Mouse (Mus musculus) spleen, adult 18-20 months (tissue): ENCODE measurements around the gene Gm15737.

Experiments used
- DNase-seq, 2 experiments: peaks; one replicate each; pipeline ENCODE4 v3.0.0; 2022; ENCODE audit warnings: mixed read lengths in 2 of 2

Gene Gm15737

GRCm38 (mm10) chr6:92876121-92876520 lies 7.0 kb downstream of the Gm15737 start:
- DNase-seq: no peak

- no peak for DNase-seq
Measured at GRCm38 (mm10) chr6:92877236-92877635, 8.1 kb downstream of the Gm15737 start.

GRCm38 (mm10) chr6:92878771-92879170 lies 9.6 kb downstream of the Gm15737 start:
- DNase-seq: no peak

- DNase-seq: no peak
Measured at GRCm38 (mm10) chr6:92879700-92880265, 10.6 kb downstream of the Gm15737 start.

- DNase-seq: no peak
Measured at GRCm38 (mm10) chr6:92882446-92882845, 13.3 kb downstream of the Gm15737 start.

- DNase-seq: no peak
Measured at GRCm38 (mm10) chr6:92883131-92883900, 14.2 kb downstream of the Gm15737 start.

- no peak for DNase-seq
Measured at GRCm38 (mm10) chr6:92891535-92891934, 22.4 kb downstream of the Gm15737 start.

- DNase-seq: no peak
Measured at GRCm38 (mm10) chr6:92904037-92904436, 34.9 kb downstream of the Gm15737 start.

- no peak for DNase-seq
Measured at GRCm38 (mm10) chr6:92904491-92904890, 35.3 kb downstream of the Gm15737 start.

GRCm38 (mm10) chr6:92905922-92906321 lies 36.8 kb downstream of the Gm15737 start:
- peak in 1 of 2 experiments; percentile 1 for DNase-seq

GRCm38 (mm10) chr6:92909361-92909760 lies 40.2 kb downstream of the Gm15737 start:
- DNase-seq: no peak

GRCm38 (mm10) chr6:92910611-92911010 lies 41.5 kb downstream of the Gm15737 start:
- no peak for DNase-seq

GRCm38 (mm10) chr6:92920938-92921689 lies 52.0 kb downstream of the Gm15737 start:
- no peak for DNase-seq

GRCm38 (mm10) chr6:92921843-92922242 lies 52.7 kb downstream of the Gm15737 start:
- no peak for DNase-seq

- DNase-seq: no peak
Measured at GRCm38 (mm10) chr6:92924536-92924935, 55.4 kb downstream of the Gm15737 start.

- DNase-seq: no peak
Measured at GRCm38 (mm10) chr6:92928261-92928660, 59.1 kb downstream of the Gm15737 start.
